Mouse (Mus musculus): ENCODE measurements around the gene Ogfod3. TPM values are rescaled to one million over a fixed set of nuclear protein-coding genes. Genes with fewer than 3 reads are reported as not detected.
A peak's percentile ranks its signal among the peaks of the same experiment; 100 is the strongest.

Gene Ogfod3
- polyA plus RNA-seq, 1 experiment from 2014 or later: 15.4 TPM

DNA sequence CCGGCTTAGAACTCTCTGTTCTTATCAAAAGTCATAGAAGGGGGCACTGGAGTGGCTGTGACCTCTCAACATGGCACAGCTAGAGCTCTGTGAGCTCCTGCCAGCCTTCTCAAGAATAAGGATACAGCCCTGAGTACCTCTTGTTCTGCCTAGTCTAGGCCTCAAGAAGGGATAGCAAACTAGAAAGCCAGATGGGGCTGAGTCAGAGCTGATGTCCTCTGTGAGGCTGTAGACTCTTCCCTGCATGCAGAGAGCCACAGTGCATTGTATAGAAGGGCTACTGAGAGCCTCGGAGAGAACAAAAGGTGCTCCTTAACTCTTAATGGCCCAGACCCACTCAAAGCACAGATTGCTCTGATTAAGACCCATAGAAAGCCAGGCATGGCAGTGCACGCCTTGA lies 30.3 kb downstream of the Ogfod3 start:
- 51% methylated on average over 3 of the region's 3 CpGs for WGBS (ENCODE audit: insufficient replicate concordance)
- no peak for ATAC-seq (ENCODE audit: low read depth)
- H3K27ac ChIP-seq (ENCODE audit: low read length): no peak overlapping the region
- H3K27me3 ChIP-seq (ENCODE audit: control insufficient read depth, insufficient read depth, low read depth, low read length): no peaks in the 10 kb centered on the region
- H3K4me1 ChIP-seq (ENCODE audit: control insufficient read depth, low read depth, low read length): no peaks in the 10 kb centered on the region
- H3K9me3 ChIP-seq (replicated peaks; ENCODE audit: control insufficient read depth, low read length): no peaks in the 10 kb centered on the region
- H3K4me3 ChIP-seq (ENCODE audit: low read depth, low read length): no peak overlapping the region
- H3K9ac ChIP-seq (ENCODE audit: low read depth, low read length): no peak overlapping the region
- no peaks in the 10 kb centered on the region for H3K36me3 ChIP-seq (ENCODE audit: control insufficient read depth, insufficient read depth)
- H3K4me2 ChIP-seq (ENCODE audit: low read depth, low read length): no peak overlapping the region

DNA sequence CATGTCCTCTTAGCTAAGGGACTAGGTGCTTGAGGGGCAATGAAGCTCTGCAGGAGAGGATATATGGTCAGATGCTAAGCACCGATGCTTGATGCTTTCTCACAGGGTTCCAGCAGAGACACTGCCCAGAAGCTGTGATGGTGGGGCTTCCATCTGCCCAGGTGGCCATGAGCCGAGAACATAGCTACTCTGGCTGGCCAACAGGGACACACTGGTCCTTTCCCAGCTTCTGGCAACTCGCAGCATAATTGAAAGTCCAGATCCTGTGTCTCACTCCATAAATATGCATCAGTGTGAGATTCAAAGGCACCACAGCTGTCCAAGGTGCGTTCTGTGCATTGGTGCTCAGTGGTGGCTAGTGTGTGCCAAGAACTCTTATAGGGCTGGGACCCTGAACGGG lies 31.3 kb downstream of the Ogfod3 start:
- no peak overlapping the region for H3K27ac ChIP-seq (ENCODE audit: low read length)
- H3K27me3 ChIP-seq (ENCODE audit: control insufficient read depth, insufficient read depth, low read depth, low read length): no peaks in the 10 kb centered on the region
- 66% methylated on average over 5 of the region's 5 CpGs for WGBS (ENCODE audit: insufficient replicate concordance)
- no peak for ATAC-seq (ENCODE audit: low read depth)
- no peak overlapping the region for H3K4me2 ChIP-seq (ENCODE audit: low read depth, low read length)
- no peak overlapping the region for H3K9ac ChIP-seq (ENCODE audit: low read depth, low read length)
- H3K9me3 ChIP-seq (replicated peaks; ENCODE audit: control insufficient read depth, low read length): no peaks in the 10 kb centered on the region
- no peaks in the 10 kb centered on the region for H3K4me1 ChIP-seq (ENCODE audit: control insufficient read depth, low read depth, low read length)
- no peak overlapping the region for H3K4me3 ChIP-seq (ENCODE audit: low read depth, low read length)
- no peaks in the 10 kb centered on the region for H3K36me3 ChIP-seq (ENCODE audit: control insufficient read depth, insufficient read depth)

DNA sequence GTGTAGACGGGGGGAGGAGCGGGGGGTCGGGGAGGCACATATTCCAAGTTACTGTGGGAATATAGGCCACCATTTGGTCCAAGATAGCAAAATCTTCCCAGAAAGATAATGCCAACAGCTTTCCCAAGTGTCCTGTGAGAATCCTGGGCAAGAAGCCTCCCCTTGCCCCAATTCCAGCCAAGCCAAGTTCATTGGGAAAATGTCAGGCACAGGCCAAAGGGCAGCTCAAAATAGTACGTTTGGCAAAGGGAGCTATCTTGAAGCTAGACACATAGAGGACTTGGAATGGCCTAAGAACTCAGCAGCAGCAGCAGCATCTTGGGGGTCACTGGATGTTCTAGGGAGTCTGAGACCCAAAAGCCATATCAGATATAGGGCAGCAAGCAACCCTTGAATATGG lies 40.8 kb downstream of the Ogfod3 start:
- H3K36me3 ChIP-seq (ENCODE audit: control insufficient read depth, insufficient read depth): no peaks in the 10 kb centered on the region
- H3K4me1 ChIP-seq (ENCODE audit: control insufficient read depth, low read depth, low read length): no peaks in the 10 kb centered on the region
- no peaks in the 10 kb centered on the region for H3K9me3 ChIP-seq (replicated peaks; ENCODE audit: control insufficient read depth, low read length)
- no peaks in the 10 kb centered on the region for H3K27me3 ChIP-seq (ENCODE audit: control insufficient read depth, insufficient read depth, low read depth, low read length)
- no peak overlapping the region for H3K9ac ChIP-seq (ENCODE audit: low read depth, low read length)
- ATAC-seq (ENCODE audit: low read depth): no peak
- 69% methylated on average over 4 of the region's 4 CpGs for WGBS (ENCODE audit: insufficient replicate concordance)
- no peak overlapping the region for H3K4me3 ChIP-seq (ENCODE audit: low read depth, low read length)
- H3K27ac ChIP-seq (ENCODE audit: low read length): no peak overlapping the region
- H3K4me2 ChIP-seq (ENCODE audit: low read depth, low read length): no peak overlapping the region

DNA sequence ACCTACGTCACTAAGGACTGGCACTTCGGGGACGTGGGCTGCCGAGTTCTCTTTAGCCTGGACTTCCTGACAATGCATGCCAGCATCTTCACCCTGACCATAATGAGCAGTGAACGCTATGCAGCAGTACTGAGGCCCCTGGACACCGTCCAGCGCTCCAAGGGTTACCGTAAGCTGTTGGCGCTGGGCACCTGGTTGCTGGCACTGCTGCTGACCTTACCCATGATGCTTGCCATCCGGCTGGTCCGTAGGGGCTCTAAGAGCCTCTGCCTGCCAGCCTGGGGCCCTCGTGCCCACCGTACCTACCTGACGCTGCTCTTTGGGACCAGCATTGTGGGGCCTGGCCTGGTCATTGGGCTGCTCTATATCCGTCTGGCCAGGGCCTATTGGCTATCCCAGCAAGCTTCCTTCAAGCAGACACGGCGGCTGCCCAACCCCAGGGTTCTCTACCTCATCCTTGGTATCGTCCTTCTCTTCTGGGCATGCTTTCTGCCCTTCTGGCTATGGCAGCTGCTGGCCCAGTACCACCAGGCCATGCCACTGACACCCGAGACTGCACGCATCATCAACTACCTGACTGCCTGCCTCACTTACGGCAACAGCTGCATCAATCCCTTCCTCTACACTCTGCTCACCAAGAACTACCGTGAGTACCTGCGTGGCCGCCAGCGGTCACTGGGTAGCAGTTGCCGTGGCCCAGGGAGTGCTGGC lies 43.7 kb downstream of the Ogfod3 start:
- WGBS (ENCODE audit: insufficient replicate concordance): 80% methylated on average over 26 of the region's 26 CpGs

DNA sequence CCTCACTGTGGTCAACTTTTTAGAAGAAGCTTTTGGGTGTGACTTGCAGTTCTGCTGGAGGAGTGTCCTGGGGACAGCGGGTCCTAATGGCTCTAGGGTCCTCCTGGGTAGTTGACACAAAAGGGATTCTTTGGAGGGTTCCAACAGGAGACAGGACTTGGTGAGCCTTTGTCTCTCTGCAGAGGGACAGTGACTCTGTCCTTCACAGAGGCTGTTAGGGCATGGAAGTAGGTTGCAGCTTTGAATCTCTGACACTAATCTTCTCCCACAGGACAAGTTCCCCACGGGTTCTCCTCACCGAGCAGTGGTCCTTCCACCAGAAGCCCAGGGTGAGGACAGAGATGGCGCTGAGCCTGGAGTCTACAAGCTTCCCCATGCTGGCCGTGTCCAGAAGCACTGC lies 44.5 kb downstream of the Ogfod3 start, which contains the start of gene Uts2r:
Gene Uts2r, plus strand, starts transcription at position 301 of the 400 bp plus-strand sequence.
- Histone ChIP-seq H3K27ac (ENCODE audit: low read length) (no peak within 1 kb of the TSS), H3K9ac (ENCODE audit: low read depth, low read length) (no peak within 1 kb of the TSS), H3K9me3 (replicated peaks; ENCODE audit: control insufficient read depth, low read length) (no peaks in the 10 kb centered on the region), H3K4me2 (ENCODE audit: low read depth, low read length) (no peak within 1 kb of the TSS), H3K36me3 (ENCODE audit: control insufficient read depth, insufficient read depth) (no peaks in the 10 kb centered on the region), H3K27me3 (ENCODE audit: control insufficient read depth, insufficient read depth, low read depth, low read length) (peaks cover 32% of the 10 kb centered on the region), H3K4me3 (ENCODE audit: low read depth, low read length) (no peak within 1 kb of the TSS), H3K4me1 (ENCODE audit: control insufficient read depth, low read depth, low read length) (no peaks in the 10 kb centered on the region)
- 71% methylated on average over 5 of the region's 5 CpGs for WGBS (ENCODE audit: insufficient replicate concordance)
- ATAC-seq (ENCODE audit: low read depth): no peak

More for the DNA sequence above, 43.7 kb downstream of the Ogfod3 start:
- Histone ChIP-seq H3K27me3 (ENCODE audit: control insufficient read depth, insufficient read depth, low read depth, low read length) (peaks cover 24% of the 10 kb centered on the region), H3K36me3 (ENCODE audit: control insufficient read depth, insufficient read depth) (no peaks in the 10 kb centered on the region), H3K9ac (ENCODE audit: low read depth, low read length) (no peak overlapping the region), H3K4me1 (ENCODE audit: control insufficient read depth, low read depth, low read length) (no peaks in the 10 kb centered on the region), H3K4me2 (ENCODE audit: low read depth, low read length) (no peak overlapping the region), H3K4me3 (ENCODE audit: low read depth, low read length) (no peak overlapping the region), H3K9me3 (replicated peaks; ENCODE audit: control insufficient read depth, low read length) (no peaks in the 10 kb centered on the region), H3K27ac (ENCODE audit: low read length) (no peak overlapping the region)
- ATAC-seq (ENCODE audit: low read depth): no peak

DNA sequence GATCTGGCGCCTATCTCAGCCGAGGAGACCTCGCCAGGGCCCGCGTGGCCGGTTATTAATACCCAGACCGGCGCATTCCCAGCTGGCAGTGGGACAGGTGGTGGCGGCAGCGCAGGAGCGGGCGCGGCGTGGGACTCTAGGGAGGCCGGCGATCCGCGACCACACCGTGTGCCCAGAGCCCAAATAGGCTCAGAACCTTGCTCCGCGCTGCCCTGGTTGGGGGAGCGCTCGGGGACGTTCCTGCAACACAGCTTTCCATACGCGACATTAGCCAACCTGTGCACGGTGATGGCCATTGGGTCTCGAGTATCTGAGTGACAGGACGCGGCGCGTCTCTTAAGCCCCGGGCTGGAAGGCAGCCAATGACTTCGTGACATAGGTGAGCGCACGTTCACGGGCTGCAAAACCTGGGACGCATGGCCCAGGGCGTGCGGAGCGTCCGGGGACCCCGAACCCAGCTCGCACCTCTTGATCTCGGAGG lies 48.1 kb downstream of the Ogfod3 start:
- H3K27me3 ChIP-seq (ENCODE audit: control insufficient read depth, insufficient read depth, low read depth, low read length): peaks cover 36% of the 10 kb centered on the region
- no peak overlapping the region for H3K27ac ChIP-seq (ENCODE audit: low read length)
- 4% methylated on average over 45 of the region's 45 CpGs for WGBS (ENCODE audit: insufficient replicate concordance)
- peak overlapping the region; percentile 31 for H3K4me3 ChIP-seq (ENCODE audit: low read depth, low read length)
- H3K36me3 ChIP-seq (ENCODE audit: control insufficient read depth, insufficient read depth): no peaks in the 10 kb centered on the region
- no peak overlapping the region for H3K9ac ChIP-seq (ENCODE audit: low read depth, low read length)
- H3K4me1 ChIP-seq (ENCODE audit: control insufficient read depth, low read depth, low read length): no peaks in the 10 kb centered on the region
- no peak for ATAC-seq (ENCODE audit: low read depth)
- H3K4me2 ChIP-seq (ENCODE audit: low read depth, low read length): peak overlapping the region; percentile 43
- no peaks in the 10 kb centered on the region for H3K9me3 ChIP-seq (replicated peaks; ENCODE audit: control insufficient read depth, low read length)

DNA sequence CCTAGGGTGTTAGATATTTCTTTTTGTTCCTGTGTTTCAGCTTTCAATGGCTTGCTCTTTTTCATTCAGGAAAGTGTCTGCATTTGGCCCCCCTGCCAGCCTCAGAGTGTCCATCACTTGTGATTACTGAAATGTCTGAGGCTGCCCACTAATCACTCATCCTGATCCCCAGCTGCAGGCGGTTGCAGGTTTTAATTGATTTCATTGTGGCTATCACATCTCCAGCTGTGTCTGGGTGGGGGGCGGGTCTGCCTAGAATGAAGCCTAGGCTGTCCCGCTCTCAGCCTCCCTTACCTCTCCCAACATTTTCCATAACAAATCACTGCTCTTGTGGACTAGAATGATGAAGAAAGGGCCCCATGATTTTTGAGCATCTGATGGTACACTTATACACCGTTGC lies 50.3 kb downstream of the Ogfod3 start:
- no peaks in the 10 kb centered on the region for H3K4me1 ChIP-seq (ENCODE audit: control insufficient read depth, low read depth, low read length)
- no peak overlapping the region for H3K9ac ChIP-seq (ENCODE audit: low read depth, low read length)
- peaks cover 36% of the 10 kb centered on the region for H3K27me3 ChIP-seq (ENCODE audit: control insufficient read depth, insufficient read depth, low read depth, low read length)
- H3K27ac ChIP-seq (ENCODE audit: low read length): no peak overlapping the region
- H3K4me2 ChIP-seq (ENCODE audit: low read depth, low read length): no peak overlapping the region
- 45% methylated on average over 4 of the region's 4 CpGs for WGBS (ENCODE audit: insufficient replicate concordance)
- no peak for ATAC-seq (ENCODE audit: low read depth)
- no peaks in the 10 kb centered on the region for H3K9me3 ChIP-seq (replicated peaks; ENCODE audit: control insufficient read depth, low read length)
- H3K36me3 ChIP-seq (ENCODE audit: control insufficient read depth, insufficient read depth): no peaks in the 10 kb centered on the region
- H3K4me3 ChIP-seq (ENCODE audit: low read depth, low read length): no peak overlapping the region

DNA sequence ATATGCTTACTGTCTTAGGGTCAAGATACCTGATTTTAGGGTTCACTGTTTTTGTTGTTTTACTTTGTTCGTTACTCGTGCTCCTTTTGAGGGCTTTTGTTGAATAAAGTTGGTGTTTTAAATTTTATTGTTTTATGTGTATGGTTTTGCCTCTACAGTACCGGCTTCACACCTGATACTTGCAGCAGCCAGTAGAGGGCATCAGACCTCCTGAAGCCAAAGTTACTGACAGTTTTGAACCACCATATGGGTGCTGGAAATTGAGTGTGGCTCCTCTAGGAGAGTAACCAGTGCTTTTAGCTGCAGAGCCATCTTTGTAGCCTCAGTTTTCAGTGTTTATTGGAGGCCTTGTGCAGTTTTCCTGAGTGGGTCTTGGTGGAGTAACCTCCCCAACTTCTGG lies 56.3 kb downstream of the Ogfod3 start:
- no peak overlapping the region for H3K9ac ChIP-seq (ENCODE audit: low read depth, low read length)
- H3K4me1 ChIP-seq (ENCODE audit: control insufficient read depth, low read depth, low read length): no peaks in the 10 kb centered on the region
- 55% methylated on average over 3 of the region's 3 CpGs for WGBS (ENCODE audit: insufficient replicate concordance)
- H3K4me2 ChIP-seq (ENCODE audit: low read depth, low read length): no peak overlapping the region
- H3K36me3 ChIP-seq (ENCODE audit: control insufficient read depth, insufficient read depth): no peaks in the 10 kb centered on the region
- ATAC-seq (ENCODE audit: low read depth): no peak
- no peaks in the 10 kb centered on the region for H3K9me3 ChIP-seq (replicated peaks; ENCODE audit: control insufficient read depth, low read length)
- H3K27me3 ChIP-seq (ENCODE audit: control insufficient read depth, insufficient read depth, low read depth, low read length): no peaks in the 10 kb centered on the region
- H3K27ac ChIP-seq (ENCODE audit: low read length): no peak overlapping the region
- no peak overlapping the region for H3K4me3 ChIP-seq (ENCODE audit: low read depth, low read length)

DNA sequence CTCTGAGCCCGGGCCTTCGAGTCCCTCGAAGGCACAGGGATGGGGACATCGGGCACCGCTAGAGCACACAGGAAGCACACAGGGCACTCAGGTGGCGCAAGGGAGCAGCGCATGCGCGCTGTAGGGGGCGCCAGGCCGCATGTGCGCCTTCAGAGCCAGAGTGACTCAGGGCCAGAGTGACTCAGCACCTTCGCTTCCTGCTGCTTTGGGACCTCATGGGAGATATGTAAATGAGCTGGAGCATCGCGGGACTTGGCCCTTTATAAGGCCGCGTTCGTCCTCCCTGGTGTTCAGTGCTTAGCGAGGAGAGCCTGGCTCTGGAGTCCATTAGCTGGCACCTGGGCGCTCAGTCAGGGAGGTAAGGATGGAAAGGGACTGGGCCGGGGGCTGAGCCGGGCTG lies 58.6 kb downstream of the Ogfod3 start, which contains the start of gene Tex19.1:
Gene Tex19.1, plus strand, starts transcription at position 279 of the 400 bp plus-strand sequence.
- Histone ChIP-seq H3K4me2 (ENCODE audit: low read depth, low read length) (no peak within 1 kb of the TSS), H3K27ac (ENCODE audit: low read length) (no peak within 1 kb of the TSS), H3K9me3 (replicated peaks; ENCODE audit: control insufficient read depth, low read length) (no peaks in the 10 kb centered on the region), H3K4me3 (ENCODE audit: low read depth, low read length) (no peak within 1 kb of the TSS), H3K9ac (ENCODE audit: low read depth, low read length) (no peak within 1 kb of the TSS), H3K4me1 (ENCODE audit: control insufficient read depth, low read depth, low read length) (no peaks in the 10 kb centered on the region; the same call in 1 of the 2 replicates), H3K36me3 (ENCODE audit: control insufficient read depth, insufficient read depth) (no peaks in the 10 kb centered on the region), H3K27me3 (ENCODE audit: control insufficient read depth, insufficient read depth, low read depth, low read length) (no peaks in the 10 kb centered on the region)
- ATAC-seq (ENCODE audit: low read depth): no peak
- 85% methylated on average over 22 of the region's 22 CpGs for WGBS (ENCODE audit: insufficient replicate concordance)

Data from liver, embryonic 16.5 days (tissue).